Mouse (Mus musculus) forebrain, embryonic 15.5 days (tissue): ENCODE measurements at regions not wholly inside any gene's neighbourhood (a gene's known extent, or its start where the extent isn't known, plus 50 kb on each side); places are given as distances from the start of the nearest gene placed in this dataset.

ENCODE experiments used
- ATAC-seq: fragments of 200-750 bp; cut with Nextera tagmentation; replicated peaks from 2 replicates; pipeline ENCODE4 v1.8.0; 2017; ENCODE audit warnings: mild to moderate bottlenecking, moderate TSS enrichment, moderate library complexity
- H3K27ac ChIP-seq: fragments of 300-500 bp; sonication (generic); replicated peaks from 2 replicates; pipeline ENCODE4 v1.5.1; 2015; ENCODE audit warnings: mild to moderate bottlenecking, inconsistent platforms
- H3K27me3 ChIP-seq: fragments of 300-500 bp; sonication (generic); 2 replicates; pipeline ENCODE4 v1.6.1; 2015; ENCODE audit warnings: inconsistent platforms
- H3K36me3 ChIP-seq: fragments of 300-500 bp; sonication (generic); 2 replicates; pipeline ENCODE4 v1.6.1; 2015; ENCODE audit warnings: mild to moderate bottlenecking, inconsistent platforms
- H3K4me1 ChIP-seq: fragments of 300-500 bp; sonication (generic); 2 replicates; pipeline ENCODE4 v1.6.1; 2015; ENCODE audit warnings: inconsistent platforms
- H3K4me2 ChIP-seq: fragments of 300-500 bp; sonication (generic); replicated peaks from 2 replicates; pipeline ENCODE4 v1.6.1; 2015; ENCODE audit warnings: mild to moderate bottlenecking, inconsistent platforms
- H3K4me3 ChIP-seq: fragments of 300-500 bp; sonication (generic); 2 replicates; pipeline ENCODE4 v1.5.1; 2015; ENCODE audit warnings: mild to moderate bottlenecking, inconsistent platforms
- H3K9ac ChIP-seq: fragments of 300-500 bp; sonication (generic); replicated peaks from 2 replicates; pipeline ENCODE4 v1.6.1; 2015; ENCODE audit warnings: mild to moderate bottlenecking, inconsistent platforms
- H3K9me3 ChIP-seq: fragments of 300-500 bp; sonication (generic); 2 replicates; pipeline ENCODE4 v1.6.1; 2016; ENCODE audit warnings: inconsistent platforms
- WGBS: fragments of 180-500 bp; shearing (Covaris S2); methylation state at CpG from one replicate; pipeline ENCODE4 v1.1.7; 2015; ENCODE audit warnings: mixed read lengths; 5-methylcytosine and 5-hydroxymethylcytosine counted together

DNA sequence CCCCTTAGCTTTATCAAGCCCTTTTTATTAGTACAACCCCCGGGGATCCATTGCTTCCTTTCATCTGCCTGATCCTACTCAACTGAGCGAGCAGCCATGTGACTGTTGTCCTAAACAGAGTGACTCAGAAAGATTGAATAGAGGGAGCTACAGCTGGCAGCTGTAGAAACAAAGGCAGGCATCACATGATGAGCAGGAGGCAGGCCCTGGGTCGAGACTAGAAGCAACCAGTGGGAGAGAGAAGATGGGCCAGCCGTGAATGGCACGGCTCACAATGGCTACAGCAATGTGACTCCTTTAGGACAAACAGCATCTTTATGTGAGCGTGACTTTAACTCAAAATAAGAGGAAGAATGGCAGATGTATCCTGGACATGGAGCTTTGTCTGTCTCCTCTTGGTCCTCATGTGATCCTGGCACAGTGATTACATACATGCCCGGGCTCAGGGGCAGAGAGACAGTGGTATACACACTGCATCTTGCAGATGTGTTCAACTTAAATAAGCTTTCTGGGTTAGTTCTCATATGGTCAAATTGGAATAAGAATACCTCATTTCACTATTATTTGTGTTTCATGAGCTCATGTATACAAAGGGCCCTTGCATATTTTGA lies 60.1 kb upstream of the Fam13c start:
- WGBS = 20% methylated on average over 7 of the region's 7 CpGs

DNA sequence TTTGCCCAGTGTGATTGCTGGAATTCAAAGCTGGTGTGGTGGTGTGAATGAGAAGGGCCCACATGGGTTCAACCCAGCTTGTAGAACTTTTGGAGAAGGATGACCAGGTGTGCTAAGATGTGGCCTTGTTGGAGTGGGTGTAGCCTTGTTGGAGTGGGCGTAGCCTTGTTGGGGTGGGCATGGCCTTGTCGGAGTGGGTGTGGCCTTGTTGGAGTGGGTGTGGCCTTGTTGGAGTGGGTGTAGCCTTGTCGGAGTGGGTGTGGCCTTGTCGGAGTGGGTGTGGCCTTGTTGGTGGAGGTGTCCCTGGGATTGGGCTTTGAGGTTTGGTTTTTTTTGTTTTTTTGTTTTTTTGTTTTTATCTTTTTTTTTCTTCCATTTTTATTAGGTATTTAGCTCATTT lies 55.6 kb upstream of the Fam13c start:
- no peak for ATAC-seq
- 89% methylated on average over 4 of the region's 4 CpGs for WGBS
- no peak overlapping the region for H3K27ac ChIP-seq

More for the DNA sequence above, 60.1 kb upstream of the Fam13c start:
- Histone ChIP-seq H3K4me2 (no peak overlapping the region), H3K9ac (no peak overlapping the region), H3K4me3 (no peak overlapping the region), H3K36me3 (no peaks in the 10 kb centered on the region), H3K4me1 (peaks cover 3% of the 10 kb centered on the region; the same call in 1 of the 2 replicates), H3K27ac (no peak overlapping the region), H3K9me3 (no peaks in the 10 kb centered on the region), H3K27me3 (no peaks in the 10 kb centered on the region)
- peak; percentile 74 for ATAC-seq

DNA sequence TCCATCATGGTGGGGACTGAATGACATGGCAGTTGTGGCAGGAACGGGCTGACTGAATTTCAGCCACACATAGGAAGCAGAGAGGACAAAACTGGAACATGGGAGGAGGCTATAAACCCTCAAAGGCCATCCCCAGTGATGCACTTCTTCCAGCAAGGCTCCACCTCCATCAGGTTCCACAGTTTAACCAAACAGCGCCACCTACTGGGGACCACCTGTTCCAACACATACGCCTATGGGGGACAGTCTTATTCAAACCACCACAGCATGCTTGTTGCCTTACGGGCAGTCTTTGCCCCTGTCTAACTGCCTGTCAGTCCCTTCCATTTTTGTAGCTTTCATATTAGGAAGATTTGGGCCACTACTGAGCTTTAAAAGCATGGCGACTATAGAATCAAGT lies 52.6 kb upstream of the Fam13c start:
- Histone ChIP-seq H3K36me3 (no peaks in the 10 kb centered on the region), H3K9me3 (no peaks in the 10 kb centered on the region; the same call in 1 of the 2 replicates), H3K9ac (no peak overlapping the region), H3K4me2 (no peak overlapping the region), H3K27me3 (no peaks in the 10 kb centered on the region), H3K27ac (no peak overlapping the region), H3K4me3 (no peak overlapping the region), H3K4me1 (no peaks in the 10 kb centered on the region)
- 92% methylated on average over 5 of the region's 5 CpGs for WGBS
- ATAC-seq = no peak

More for the DNA sequence above, 55.6 kb upstream of the Fam13c start:
- Histone ChIP-seq H3K4me1 (peaks cover 3% of the 10 kb centered on the region; the same call in 1 of the 2 replicates), H3K9ac (no peak overlapping the region), H3K4me3 (no peak overlapping the region), H3K36me3 (no peaks in the 10 kb centered on the region), H3K27me3 (no peaks in the 10 kb centered on the region), H3K4me2 (no peak overlapping the region), H3K9me3 (no peaks in the 10 kb centered on the region; the same call in 1 of the 2 replicates)
